Mouse (Mus musculus) right cerebral cortex, postnatal 36 days (tissue): Measurements from ENCODE around the gene Dcaf12.
A peak's percentile ranks its signal among the peaks of the same experiment; 100 is the strongest.

Experiments used
- DNase-seq, 2 experiments: peaks; one replicate each; pipeline ENCODE4 v3.0.0; 2022; ENCODE audit warnings: low spot score in 2 of 2, mixed read lengths in 1 of 2

Gene Dcaf12

DNA sequence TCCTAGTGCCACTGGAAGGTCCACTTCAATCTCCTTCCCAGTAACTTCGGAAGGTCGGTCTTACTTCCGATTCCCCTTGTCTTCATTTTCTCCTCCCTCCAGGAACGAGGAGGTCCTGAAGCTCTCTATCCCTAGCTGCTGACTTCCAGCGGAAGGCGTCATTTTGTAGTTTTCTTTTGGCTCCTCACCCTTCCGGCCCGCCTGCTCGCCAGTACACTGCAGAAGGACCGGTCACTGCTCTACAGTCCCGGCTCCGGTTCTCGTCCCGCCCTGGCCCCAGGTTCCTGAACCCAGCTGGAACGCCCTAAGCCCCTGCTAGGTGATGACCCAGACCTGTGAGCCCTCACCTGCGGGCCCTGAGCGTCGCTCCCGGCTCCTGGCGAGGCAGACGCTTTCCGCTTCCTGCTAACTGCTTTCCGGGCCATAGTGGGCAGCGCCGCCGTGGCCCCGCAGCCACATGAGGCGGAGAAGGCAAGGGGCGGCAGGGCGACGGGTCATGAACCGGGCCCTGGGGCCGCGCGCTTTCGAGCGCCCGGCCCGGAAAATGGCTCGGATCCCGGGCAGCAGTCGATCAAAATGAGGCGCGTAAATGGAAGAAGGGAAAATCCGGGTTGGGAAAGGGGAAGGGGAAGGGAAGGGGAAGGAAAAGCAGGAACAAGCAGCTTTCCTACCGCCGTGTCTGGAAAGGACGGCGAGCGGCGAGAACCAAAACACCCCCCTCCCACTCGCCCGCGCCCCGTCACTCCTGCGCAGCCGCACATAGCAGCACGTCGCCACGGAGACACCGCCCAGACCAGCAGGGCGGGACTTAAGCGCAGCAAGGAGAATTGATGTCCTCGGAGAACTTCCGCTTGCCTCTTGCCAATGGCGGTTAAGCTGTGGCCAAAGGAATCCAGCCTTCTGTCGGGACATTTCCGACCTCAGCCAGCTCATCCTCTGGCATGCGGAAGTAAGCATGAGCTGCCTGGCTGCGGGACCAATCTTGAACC, at the start of gene Dcaf12:
Gene Dcaf12 (minus strand): TSS at position 749 of the 989 bp plus-strand sequence.
- peak; percentile 94 to 95 for DNase-seq

DNA sequence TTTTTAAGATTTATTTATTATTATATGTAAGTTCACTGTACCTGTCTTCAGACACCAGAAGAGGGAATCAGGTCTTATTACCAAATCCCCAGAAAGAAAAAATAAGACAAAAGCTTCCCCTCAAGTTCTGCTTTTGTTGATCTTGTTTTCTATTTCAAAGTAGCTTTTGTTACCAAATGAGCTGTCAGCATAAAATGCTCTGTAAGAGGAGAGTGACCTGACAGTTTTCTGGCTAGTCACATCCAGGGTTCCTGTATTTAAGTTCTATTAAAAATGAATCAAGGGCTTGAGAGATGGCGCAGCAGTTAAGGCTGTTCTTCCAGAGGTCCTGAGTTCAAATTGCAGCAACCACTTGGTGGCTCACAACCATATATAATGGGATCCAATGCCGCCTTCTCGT, 46.4 kb upstream of the Dcaf12 start:
- DNase-seq: no peak

DNA sequence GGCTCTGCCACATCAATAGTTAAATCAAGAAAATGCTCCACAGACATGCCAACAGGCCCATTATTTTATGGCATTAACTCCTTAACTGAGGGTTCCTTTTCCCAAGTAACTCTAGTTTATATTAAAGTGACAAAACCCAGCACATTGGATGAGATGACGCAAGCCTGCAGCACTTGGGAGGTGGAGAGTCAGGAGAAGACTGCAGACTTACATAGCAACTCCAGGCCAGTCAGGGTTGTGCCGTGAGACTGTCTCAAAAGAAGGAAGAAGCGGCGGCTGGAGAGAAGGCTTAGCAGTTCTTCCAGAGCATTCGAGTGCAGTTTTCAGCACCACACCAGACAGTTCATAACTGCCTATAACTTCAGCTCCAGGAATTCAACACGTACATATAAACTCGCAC, 44.7 kb upstream of the Dcaf12 start:
- DNase-seq: no peak

DNA sequence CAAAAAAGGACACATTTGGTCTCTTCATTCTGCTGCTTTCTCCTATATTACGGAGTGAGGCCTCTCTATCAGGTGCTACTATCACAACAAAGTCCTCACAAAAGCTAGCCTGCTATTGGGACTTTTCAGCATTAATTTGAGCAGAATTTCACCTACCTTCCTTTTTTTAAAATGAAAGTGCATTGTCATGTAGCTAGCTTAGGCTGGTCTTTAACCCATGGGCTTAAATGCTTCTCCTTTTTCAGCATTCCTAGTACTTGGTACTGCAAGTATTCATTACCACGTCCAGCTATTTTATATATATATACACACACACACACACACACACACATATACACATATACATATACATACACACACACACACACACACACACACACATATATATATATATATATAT, 44.0 kb upstream of the Dcaf12 start:
- no peak for DNase-seq

DNA sequence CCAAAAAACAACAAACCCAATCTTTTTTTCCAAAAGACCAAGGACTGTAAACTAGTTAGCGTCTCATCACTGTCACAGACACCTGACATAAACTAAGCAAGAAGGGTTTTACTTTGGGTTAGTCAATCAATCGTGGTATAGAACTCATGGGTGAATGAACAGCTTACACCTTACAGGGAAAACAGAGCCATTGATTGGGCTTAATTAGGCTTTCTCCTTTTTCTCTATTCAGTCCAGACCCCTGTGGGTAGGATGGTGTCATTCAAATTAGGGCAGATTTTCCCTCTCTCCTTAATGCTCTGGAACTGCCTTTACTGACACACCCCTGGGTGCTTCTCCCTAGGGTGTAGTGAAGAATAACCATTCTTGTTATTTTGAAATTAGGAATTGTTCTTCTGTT, 42.5 kb upstream of the Dcaf12 start:
- no peak for DNase-seq

DNA sequence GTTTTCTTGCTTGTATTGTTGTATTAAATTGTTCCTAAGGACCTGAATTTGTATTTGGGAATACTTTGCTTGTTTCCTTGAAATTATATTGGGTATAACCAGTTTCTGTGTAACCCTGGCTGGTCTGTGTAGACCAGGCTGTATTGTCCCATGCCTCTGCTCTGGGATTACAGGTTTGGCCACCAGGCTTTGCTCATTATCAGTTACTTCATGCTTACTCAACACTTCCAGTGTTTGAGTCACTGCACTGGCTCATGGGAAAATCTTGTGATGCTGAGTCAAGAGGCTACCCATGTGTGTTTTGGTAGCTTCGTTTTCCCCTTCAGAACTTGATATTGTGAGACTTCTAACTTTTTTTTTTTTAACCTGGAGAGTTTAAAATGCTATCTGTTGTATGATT, 38.6 kb upstream of the Dcaf12 start:
- no peak for DNase-seq

DNA sequence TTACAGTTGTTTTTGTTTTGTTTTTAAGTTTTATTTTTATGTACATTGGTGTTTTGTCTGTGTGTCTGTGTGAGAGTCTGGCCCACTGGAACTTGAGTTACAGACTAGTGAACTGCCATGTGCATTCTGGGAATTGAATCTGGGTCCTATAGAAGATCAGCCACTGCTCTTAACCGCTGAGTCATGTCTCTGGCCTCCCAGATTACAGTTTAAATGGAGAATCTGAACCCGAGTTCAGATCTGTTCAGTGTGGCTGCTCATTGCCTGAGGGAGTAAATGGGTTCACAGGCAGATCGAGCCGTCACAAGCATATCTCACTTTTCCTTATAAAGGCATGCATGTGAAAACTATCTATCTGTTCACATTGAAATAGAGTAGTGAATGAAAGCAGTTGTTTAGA, 38.1 kb upstream of the Dcaf12 start:
- DNase-seq: no peak

DNA sequence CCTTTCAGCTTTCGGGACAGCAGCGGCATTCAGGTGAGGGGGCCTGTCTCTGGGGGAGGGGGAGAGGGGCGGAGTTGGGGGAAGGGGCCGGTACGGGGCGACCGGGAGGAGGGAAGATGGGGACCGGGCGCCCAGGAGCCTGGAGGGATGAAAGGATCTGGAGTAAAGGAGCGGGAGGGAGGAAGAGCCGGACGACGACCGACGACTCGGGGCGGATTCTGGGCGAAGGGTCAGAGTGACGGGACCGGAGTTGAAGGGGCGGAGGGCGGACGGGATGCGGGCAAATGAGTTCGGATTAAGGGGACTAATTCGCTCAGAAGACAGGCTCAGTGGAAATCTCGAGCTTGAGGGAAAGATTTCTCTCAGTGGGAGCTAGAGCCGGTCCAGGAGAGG, 34.5 kb upstream of the Dcaf12 start:
- DNase-seq: no peak

DNA sequence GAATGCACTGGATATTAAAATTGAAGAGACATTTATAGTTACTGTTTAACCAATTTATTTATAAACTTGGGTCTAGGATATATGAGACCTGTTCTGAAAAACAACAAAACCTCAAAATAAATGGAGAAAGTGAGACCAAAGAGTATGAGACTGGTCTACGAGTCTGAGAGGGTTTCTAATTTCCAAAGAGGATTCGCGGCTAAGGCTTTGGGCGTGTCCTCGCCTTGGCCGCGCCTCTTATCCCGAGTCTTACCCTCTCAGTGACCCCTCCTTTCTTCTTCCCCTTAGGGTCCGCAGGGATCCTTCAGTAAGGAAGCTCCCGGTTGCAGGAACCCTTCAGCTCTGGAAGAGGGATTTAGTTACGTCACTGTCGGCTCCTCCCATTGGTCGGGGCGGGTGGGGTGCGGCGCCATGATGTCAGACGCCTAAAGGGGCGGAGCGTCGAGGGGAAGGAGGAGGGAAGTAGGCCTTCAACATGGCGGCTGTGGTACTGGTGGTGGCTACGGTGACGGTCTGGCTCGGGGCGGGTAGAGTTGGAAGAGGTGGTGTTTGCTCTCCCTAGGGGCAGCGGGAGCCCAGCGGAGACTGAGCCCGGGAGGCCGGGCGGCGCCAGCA, 34.0 kb upstream of the Dcaf12 start, which contains the start of gene Ubap1:
Gene Ubap1 (plus strand): TSS at position 413 of the 615 bp plus-strand sequence.
- peak; percentile 83 to 90 for DNase-seq

DNA sequence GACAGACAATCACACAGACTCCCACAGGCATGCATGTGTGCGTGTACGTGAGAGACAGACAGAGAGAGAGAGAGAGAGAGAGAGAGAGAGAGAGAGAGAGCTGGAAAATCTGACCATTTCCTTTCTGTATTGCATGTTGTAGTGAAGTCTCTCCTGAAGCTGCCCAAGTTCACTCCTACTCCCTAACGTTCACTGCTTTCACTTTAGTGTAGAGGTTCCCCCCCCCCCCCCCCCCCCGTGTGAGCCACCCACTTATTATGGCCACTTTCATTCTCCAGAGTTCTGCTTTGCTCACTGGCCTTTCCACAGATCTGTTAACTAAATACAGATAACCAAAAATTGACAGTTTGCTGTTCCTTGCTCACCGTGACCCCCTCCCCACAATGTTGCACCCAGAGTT, 33.1 kb upstream of the Dcaf12 start:
- no peak for DNase-seq

DNA sequence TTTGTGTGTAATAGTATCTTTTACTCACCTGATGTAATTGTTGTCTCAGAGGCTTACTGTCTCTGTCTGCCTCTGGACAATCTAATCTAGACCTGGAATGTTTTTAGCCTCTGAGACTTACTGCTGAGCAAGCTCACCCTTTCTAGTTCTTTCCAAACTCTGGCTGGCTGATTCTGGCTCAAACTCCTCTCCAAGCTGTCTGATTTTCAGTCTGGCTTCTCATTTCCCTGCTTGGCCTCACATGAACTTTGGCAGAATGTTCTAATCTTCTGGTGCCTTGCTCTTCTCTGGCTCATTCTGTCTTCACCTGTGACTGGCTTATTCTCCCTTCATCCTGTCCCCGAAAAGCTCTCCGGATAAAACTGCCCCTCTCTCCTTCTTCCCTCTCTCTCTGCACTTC, 31.3 kb upstream of the Dcaf12 start:
- DNase-seq: no peak

DNA sequence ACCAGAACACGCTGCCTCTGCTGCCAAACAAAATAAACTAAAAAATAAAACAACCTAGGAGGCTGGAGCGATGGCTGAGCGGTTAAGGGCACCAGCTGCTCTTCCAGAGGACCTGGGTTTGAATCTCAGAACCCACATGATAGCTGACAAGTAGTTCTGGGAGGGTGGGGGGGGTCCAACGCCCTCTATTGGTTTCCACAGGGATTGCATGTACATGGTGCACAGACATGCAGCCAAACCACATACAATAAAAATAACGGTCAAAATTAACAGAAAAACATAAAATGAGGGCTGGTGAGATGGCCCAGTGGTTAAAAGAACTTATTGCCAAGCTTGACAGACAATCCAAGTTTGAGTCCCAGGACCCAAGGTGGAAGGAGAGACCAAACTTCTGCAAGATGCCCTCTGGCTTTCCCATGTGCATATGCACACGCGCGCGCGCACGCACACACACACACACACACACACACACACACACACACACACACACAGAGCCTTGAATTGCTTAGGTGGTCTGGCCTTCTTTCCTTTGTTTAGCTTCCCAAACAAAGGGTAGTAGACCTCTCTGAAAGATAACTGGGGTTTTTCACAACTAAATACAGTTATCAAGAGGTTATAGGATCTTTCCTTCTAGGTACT, 26.3 kb upstream of the Dcaf12 start:
- no peak for DNase-seq

DNA sequence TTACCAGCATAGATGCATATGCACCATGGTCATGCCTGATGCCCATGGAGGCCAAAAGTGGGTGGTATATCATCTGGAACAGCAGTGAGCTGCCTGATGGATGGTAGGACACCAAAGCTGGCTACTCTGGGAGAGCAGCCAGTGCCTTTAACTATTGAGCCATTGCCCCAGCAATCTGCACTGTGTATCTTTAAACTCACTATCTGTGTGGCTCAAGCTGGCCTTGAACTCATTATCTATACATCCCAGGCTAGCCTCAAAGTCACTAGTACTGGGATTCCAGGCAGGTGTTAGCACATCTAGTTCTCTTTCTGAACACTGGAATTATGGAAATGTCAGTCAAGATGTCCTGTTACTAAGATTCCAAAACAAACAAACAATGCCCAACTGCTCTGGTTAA, 21.9 kb upstream of the Dcaf12 start:
- DNase-seq: no peak

DNA sequence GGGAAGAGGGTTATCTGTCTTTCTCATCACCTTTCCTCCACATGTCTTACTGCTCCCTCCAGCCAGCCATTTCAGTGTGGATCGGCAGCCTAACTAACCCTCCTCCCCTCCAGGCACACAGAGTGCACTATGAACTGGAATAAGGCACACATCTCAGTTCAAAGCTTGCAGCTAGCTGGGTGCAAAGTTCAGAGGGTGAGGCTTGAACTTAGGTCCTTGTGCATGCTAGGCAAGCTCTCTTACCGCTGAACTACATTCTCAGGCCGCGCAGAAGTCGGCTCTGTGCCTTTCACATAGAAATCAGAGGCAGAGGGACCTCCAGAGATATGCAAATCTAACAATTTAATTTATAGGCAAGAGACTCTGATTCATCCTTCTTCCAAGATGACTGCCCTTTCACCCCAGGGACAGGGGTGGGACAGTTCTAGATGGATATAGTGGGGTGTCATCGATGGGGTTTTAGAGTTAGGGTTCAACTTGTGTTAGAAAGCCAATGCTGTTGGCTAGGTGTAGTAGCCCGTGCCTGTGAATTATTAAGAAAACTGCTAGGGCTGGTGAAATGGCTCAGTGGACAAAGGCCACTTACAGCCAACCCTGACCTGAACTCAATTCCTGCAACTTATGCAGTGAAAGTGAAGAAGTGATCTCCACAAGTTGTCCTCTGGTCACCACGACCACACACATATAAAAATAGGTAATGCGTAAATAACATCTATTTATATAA, 17.2 kb upstream of the Dcaf12 start:
- DNase-seq: no peak

DNA sequence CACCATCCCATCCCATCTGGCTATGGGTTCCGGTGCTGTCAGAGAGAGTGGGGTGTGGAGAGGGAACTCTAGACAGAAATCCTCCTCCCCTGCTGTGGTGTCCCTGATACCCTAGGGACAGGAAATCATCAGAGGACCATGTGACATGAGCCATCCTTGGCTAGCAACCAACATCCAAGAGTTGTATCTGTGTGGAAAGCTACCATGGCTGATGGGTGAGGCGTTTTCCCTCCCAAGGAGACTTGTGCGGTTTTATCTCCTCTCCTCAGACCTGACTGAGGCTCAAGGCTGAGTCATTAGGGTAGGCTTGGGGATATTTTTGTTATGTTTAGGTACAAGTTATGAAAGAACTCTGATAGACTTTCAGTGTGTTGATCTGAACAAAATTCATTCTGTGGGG, 16.4 kb upstream of the Dcaf12 start:
- no peak for DNase-seq

DNA sequence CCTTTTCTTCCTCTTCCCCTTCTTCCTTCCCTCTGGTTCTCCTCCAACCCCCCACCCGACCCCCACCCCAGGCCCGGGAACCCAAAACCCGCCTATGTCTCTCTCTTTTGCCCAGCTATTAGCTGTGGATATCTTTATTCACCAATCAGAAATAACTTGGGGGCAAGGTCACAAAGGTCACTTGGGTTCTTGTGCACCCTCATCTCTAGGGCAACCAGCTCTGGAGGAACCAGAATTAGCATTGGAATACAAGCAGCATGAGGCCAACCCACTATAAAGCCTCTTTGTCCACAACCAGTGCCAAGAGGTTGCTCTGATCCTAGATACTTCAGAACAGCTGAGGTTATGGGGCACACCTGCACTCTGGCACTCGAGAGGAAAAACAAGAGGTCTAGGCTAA, 14.8 kb upstream of the Dcaf12 start:
- DNase-seq: no peak

DNA sequence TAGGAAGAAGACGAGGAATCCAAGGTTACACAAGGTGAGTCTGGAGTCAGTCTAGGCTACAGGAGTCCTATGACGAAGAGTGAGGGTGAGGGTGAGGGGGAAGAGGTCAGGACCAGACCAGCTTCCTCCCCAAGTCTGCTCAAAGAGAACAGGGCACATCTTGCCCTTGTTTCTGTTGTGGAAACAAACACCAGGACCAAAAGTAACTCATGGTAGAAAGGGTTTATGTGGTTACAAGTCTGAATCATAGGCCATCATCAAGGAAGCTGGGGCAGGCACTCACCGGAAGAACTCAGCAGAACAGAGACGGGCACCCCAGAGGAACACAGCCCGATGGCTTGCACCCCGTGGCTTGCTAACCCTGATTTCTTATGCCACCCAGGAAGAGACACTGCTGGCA, 12.2 kb upstream of the Dcaf12 start:
- no peak for DNase-seq

DNA sequence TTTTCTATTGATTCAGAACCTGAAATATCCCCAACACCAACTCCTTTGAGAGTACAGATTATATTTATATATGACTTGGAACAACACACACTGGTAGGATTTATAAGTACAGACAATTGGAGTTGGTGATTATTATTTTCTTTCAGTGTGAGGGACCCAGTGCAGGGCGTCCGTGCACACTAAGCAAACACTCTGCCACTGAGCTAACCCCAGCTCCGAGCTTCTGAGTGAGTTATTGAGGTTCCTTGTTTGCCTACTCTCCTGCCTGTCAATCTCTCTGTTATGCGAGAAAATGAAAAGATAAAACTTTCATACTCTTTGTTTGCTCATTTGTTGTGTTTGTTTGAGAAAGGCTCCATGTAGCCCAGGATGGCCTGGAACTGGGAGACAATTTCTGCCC, 6.3 kb upstream of the Dcaf12 start:
- DNase-seq: no peak

DNA sequence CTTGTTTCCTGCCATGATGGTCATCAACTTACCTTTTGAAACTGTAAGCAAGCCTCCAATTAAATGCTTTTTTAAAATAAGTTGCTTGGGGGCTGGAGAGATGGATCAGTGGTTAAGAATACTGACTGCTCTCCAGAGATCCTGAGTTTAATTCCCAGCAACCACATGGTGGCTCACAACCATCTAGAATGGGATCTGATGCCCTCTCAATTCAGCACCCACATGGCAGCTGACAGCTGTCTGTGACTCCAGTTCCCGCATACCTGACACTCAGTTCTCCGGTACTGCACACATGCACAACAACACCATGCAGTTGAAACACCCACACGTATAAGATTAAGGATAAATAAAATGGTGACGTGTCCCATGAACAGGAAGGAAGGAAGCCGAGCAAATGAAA, 3.6 kb upstream of the Dcaf12 start:
- DNase-seq: no peak

DNA sequence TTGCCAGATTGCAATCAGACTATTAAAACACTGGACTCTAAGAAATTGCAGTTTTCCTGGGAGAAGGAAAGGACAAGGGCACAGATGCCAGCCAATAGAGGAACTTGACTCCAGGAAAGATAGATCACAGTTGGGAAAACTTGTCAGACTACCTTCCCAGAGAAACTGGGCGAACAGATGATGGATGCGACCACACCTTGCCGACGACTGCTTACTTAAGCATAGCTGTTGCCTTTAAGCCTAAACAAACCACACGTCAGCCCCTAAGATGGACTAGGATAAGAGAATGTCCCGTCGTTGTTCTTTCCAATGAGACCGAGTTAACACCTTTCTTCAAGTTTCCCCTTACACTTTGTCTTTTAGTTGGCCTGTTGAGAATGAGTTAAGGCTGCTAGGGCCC, 484 bp upstream of the Dcaf12 start:
- DNase-seq: no peak

DNA sequence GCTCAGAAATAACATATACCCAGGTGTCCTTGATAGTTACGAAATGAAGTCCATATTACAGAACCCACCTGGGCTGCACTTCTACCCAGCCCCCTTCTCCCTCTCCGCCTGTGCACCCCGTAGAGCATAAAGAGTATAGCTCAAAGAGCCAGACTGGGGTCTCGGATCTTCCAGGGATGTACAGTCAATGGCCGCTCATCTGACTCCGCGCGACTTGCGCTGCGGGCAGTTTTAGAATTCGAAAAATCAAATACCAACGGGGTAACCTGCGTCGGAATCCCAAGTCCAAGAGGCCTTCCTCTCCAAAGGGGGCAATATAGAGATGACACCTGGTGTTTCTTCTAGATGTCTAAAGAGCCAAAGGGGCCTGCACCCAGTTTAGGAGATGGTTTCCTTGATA, 967 bp downstream of the Dcaf12 start:
- no peak for DNase-seq
